Mouse (Mus musculus): ENCODE data around the gene AC129217.1. TPM values are rescaled to one million over a fixed set of nuclear protein-coding genes. Genes with fewer than 3 reads are reported as not detected.

The AC129217.1 gene
- 1.4 TPM in 1 of 2 replicates, not detected in the other for polyA plus RNA-seq (2012; rRNA removed; ENCODE audit: low replicate concordance)

DNA sequence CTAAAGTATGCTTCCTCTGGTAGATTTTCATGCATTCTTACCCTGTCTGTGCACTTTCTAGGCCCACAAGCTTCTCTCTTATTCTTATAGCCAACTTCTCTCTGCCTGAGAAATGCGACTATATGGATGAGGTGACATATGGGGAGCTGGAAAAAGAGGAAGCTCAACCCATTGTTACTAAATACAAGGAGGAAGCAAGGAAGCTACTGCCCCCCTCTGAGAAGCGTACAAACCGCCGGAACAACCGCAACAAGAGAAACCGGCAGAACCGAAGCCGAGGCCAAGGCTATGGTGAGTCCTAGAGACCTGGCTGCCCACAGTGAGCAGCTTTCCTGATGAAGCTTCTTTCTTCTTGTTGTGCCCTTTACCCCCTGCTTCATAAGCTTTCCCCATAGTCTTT, at the start of gene AC129217.1:
TSS of gene AC129217.1 (plus strand) at position 114 of the 400 bp plus-strand sequence.

DNA sequence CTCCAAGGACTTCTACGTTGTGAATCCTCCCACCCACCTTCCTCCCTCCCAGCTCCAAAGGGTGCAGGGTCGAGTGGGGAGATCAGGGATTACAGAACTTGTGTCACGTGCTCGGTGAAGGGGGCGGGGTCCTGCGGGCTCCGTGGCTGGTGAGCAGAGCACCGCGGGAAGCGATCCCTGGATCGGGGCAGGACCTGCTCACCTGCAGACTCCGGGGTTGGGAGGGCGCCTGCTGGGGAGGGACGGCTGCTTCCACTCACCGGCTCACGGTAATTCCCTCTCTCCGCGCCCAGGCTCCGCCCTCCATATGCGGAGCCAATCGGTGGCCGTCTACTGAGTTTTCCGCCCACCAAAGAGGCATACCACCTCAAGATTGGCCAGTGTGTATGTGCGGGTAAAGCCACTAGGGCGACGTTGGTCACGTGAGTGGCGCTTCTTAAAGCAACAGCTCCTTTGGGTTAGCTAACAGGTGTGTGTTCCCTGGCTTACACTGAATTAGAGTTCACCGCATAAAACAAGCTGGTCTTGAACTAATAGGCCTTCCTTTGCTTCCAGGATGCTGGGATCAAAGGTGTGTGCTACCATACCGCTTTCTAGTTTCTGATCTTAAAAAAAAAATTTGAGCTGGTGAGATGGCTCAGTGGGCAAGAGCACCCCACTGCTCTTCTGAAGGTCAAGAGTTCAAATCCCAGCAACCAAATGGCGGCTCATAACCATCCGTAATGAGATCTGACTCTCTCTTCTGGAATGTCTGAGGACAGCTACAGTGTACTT, 43.4 kb upstream of the AC129217.1 start, which contains the start of gene Taf6l:
TSS of gene Taf6l (minus strand) at position 410 of the 774 bp plus-strand sequence.

DNA sequence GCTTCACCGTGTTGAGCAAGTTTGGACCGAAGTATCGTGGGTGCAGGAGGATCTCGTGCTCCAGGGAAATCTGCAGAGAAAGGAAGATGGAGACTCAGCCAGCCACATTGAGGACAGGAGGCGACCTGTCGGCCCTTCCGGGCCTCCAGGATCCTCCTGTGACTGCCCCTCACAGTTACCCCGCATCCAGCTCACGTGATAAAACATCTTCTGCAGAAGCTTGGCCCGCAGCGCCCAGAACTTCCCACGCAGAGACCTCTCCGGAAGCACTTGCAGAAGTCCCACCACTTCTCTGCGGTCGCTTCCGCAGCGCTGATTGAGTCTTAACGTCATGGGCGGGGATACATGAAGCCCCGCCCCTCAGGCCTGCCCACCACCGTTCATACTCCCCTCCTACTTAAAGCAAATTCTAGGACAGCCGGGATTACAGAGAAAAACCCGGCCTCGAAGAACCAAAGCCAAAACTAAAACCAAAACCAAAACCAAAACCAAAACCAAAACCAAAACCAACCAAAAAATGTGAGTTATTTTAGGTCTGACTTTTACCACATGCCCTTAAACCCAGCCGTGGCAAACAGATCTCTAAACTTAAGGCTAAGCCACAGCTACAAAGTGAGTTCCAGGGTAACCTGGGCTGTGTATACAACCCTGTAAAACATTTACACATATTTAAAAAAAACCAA, 31.2 kb upstream of the AC129217.1 start, which contains the start of gene Polr2g:
TSS of gene Polr2g (minus strand) at position 314 of the 683 bp plus-strand sequence.

DNA sequence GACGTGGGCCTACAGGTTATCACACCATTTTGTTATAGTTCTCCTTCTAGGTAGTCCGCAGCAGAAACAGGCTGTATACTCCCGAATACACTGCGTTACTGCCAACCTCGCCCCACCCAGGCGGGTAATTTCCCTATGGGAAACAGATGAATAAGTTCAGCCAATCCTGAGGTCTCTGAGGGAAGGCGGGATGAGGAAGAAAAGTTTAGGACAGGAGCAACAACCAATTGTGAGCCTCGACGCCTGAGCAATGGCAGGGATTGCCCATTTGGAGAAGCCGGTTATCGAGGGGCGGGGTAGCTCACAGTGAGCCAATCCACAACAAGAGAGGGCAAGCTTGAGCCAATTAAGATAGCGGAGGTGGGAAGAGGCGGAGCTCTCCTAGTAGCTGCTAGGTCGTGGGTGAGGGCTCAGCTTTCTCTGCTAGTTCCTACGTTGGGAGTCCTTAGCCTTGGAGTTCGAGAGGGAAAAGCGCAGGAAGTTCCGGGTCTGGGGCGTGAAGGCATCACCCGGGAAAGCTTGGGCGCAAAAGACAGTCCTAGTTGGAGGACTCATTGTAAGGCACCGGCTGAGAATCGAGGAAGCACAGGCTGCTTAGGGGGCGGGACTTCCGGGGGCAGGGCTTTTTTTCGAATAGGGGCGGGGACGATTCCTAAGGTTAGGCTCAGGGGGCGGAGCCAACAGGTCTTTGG, 27.3 kb upstream of the AC129217.1 start, which contains the start of gene Zbtb3:
TSS of gene Zbtb3 (plus strand) at position 426 of the 692 bp plus-strand sequence.

DNA sequence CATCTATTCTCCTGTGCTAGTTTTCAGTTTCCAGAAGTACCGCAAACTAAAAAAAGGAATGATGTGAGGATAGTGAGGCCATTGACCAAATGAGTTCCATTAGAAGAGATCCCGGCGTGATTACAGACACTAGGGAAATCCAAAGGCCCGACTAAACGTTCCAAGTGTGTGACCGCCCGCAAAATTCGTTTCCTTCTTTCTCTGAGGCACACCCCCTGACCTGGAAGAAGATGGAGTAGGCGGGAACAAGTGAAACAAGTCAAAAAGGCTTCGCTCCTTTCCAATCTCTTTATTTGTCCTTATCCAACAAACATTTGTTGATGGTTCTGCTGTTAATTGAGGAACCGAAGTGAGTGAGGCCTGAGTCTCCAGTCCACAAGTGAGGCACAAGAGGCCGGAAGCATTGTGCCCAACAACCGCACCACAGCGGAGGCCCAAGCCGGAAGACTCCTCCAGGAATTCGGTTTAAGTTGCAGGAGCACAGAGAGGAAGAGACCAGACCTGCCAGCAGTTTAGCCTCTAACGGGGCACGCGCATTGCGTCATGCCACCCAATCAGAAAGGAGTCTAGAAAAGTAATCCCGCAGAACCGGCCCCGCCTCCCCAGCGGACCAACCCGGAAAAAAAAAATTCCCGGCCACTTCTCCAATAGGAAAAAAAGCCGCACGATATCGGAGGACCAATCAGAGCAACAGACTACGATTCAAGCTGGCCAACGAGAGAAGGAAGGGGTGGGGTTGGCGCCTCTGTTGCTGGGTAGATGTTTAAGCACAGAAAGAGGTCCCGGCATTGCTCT, 10.6 kb upstream of the AC129217.1 start, which contains the start of gene Ttc9c:
TSS of gene Ttc9c (minus strand) at position 533 of the 795 bp plus-strand sequence.

DNA sequence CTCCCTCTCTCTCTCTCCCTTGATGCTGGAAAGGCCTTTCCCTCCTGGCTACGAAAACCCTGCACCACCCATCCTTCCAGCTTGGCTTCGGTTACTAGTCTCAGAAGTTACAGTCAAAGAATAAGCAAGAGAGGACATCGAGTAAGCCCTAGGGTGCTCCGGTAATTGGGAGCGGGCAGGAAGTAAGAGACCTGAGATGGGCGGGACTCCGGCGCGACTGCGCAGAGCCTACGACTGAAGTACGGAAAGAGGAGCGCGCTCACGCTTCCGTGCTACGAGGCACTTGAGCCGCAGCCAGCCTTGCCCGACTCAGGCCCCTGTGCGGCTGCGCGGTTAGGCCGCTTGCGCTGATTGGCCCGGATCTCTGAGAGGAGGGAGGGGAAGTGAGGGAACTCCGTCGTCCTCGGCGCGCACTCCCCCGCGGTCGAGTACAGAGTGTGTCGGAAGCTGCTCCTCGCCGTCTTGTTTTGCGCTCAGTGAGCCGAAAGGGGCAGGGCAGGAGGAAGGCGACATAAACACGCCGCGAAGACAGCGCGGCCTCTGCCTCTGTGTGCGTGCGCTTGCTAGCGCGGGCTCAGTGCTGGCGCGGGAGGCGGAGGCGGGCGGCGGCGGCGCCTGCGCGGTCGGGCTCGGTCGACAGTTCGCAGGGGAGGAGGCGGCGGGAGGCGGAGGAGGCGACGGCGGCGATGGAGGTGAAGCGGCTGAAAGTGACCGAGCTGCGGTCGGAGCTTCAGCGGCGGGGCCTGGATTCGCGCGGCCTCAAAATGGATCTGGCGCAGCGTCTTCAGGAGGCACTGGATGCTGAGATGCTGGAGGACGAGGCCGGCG, 9.8 kb upstream of the AC129217.1 start, which contains the start of gene Hnrnpul2:
TSS of gene Hnrnpul2 (plus strand) at position 415 of the 828 bp plus-strand sequence.

DNA sequence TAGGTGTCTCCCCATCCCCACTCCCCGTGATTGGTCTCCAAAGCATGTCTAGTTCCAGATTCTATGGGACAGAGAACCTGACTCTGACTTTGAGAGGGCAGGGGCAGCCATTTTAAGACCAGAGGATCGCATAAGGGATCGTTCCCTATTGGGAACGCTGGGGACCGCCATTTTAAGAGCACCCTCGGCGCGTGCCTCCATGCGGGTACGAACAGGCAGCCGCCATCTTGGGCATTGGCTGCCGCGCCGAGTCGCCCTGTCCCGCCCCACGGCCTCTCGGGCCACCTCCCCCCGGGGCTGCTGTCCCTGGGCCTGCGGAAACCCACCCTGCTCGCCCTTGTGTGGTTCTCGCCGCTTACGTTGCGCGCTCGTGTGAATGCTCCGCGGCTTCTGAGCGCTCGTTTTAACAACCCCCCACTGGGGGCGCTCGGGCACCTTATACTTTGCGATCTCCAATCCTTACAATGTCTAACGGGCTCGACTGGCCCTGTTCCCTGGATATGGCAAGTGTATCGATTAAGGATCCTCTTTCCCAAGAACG, 7.7 kb downstream of the AC129217.1 start, which contains the start of gene Bscl2:
TSS of gene Bscl2 (plus strand) at position 217 of the 541 bp plus-strand sequence.

DNA sequence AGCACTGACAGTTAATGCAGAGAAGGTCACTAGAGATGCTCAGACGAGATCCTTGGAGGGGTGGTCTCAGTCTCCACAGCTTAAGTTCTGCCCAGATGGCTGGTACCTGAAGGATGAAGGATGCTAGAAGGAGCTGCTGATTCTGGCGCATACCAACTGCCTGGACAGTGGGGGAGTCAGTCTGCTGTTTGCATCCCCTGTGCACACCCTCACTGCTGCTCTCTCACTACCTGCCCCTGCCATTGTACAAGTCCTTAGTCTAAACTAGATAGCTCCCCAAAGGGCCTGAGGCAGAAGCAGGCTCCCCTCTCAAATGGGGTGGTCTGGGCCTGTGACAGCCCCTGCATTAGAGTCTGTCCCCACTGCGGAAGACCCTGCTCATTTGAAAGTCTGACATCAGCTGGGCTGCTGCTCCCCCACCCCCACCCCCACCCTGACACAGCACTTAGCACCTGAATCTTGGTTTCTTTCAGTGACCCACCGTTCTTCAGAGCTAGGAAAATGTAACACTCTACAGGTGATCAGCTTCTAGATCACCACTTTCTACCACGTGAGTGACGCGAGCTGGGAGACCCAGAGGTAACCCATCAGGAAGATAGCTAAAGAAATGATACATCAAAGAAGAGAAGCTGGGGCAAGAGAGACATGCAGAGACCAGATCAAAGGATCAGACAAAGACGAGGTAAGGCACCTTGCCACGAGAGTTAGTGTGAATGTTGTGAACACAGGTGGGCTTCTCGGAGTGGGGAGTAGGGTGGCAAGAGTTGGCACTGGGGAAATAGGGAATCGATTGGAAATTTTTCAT, 9.7 kb downstream of the AC129217.1 start, which contains the start of gene Gng3:
TSS of gene Gng3 (minus strand) at position 92 of the 805 bp plus-strand sequence.

DNA sequence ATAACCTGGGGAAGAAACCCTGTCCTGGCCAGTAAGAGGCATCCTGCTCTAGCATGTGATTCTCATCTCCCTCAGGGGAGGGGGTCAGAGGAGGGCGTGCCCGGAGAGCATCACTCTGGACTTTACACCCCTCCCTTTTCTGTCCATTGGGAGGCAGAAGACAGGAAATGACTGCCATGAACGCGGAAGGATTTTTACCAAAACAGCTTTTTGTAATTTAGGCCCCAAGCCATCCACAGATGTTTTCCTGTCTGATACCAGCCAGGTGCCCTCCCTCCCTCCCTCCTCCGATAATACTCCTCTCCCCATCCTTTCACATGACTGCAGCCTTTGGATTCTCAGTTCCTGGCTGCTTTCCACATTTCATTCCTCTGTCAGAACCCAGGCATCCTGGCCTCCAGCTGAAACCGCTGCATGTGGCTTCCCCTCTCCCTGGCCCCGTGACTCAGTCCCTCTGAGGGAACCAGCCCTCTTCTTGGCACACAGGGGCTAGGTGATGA, 20.9 kb downstream of the AC129217.1 start, which contains the start of gene Lrrn4cl:
TSS of gene Lrrn4cl (plus strand) at position 367 of the 500 bp plus-strand sequence.

DNA sequence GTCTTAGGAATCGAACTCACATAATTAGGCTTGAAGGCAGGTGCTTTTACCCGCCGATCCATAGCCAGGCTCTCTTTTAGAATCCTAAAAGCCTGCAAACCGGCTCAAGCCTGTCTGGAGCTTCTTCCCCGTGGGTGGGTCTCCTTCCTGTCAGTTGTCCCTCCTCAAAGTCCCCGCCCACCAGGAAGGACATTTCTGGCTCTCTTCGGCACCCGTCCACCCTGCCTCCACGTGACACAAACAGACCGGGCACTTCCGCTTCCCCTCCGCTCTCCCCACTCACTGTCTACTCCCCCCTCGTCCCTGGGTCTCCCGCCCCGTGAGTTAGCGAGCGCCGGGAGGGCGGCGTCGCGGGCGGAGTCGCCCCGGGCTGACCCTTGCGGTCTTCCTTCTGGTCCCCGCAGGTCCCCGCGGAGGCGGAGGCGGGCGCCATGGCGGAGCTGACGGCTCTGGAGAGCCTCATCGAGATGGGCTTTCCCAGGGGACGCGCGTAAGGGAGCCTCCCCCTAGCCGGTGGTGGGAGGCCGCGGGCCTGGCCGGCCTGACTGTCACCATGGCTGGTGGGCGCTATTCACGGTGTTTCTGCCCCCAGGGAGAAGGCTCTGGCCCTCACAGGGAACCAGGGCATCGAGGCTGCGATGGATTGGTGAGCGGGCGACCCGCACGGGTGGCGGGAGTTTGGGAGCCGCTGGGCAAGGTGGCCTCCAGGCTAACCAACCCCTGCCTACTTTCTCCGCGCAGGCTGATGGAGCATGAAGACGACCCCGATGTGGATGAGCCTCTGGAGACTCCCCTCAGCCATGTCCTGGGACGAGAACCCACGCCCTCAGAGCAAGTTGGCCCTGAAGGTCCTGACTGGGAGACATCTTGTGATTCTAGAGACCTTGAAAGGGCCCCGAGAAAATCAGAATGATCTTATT, 42.0 kb downstream of the AC129217.1 start, which contains the start of gene Ubxn1:
TSS of gene Ubxn1 (plus strand) at position 230 of the 920 bp plus-strand sequence.

DNA sequence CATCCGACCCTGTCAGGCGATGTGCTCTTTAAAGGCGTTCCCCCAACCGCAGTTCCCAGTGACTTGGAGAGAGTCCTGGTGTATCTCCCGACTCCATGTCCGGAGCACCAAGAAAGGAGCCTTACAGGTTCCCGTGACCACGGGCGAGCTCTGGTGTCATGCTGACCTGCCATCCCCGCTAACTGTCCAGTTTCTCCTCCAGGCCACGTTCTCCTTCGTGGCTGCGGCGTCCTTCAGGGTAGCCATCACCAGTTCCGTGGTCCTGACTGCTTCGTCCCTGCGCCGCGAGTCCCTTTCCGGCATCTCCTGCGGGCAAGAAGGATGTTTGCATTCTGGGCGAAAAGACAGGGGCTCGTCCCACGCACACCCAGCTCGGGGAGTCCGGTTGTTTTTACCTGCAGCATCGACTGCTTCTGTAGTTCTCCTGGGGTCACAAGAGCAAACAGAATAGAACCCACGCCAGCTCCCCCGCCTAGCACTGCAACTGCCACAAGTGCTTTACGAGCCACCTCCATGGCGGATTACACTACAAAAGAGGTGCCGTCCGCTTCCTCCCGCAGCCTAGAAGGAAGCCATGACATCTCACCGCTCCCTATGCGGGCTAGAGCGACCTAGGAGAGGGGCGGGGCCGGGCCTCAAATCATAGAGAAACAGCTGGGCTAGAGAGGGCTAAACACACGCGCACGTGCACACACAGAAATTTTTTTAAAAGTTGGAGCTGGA, 50.9 kb downstream of the AC129217.1 start, which contains the start of gene Uqcc3:
TSS of gene Uqcc3 (minus strand) at position 613 of the 723 bp plus-strand sequence.

DNA sequence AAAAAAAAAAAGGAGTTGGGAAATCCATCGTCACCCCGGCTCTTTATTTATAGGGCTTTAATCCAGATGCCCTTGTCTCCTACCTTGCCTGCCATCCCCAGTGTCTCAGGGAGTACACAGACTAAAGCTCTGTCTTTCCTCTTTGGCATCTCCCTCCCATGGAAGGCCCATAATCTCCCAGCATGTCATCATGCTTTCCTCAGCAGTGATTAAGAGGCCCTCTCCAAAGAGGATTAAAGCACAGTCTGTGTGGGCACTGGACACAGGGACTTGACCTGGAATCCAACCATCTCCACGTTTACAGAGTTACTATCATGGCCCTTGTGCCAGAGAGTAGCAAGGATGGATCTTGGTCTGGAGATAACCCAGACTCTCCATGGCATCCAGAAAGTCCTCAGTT, 54.0 kb downstream of the AC129217.1 start, which contains the start of the genes Lbhd1 and Gm49403:
TSS of gene Lbhd1 (plus strand) at position 117 of the 400 bp plus-strand sequence.
TSS of gene Gm49403 (plus strand) at position 315 of the 400 bp plus-strand sequence.

DNA sequence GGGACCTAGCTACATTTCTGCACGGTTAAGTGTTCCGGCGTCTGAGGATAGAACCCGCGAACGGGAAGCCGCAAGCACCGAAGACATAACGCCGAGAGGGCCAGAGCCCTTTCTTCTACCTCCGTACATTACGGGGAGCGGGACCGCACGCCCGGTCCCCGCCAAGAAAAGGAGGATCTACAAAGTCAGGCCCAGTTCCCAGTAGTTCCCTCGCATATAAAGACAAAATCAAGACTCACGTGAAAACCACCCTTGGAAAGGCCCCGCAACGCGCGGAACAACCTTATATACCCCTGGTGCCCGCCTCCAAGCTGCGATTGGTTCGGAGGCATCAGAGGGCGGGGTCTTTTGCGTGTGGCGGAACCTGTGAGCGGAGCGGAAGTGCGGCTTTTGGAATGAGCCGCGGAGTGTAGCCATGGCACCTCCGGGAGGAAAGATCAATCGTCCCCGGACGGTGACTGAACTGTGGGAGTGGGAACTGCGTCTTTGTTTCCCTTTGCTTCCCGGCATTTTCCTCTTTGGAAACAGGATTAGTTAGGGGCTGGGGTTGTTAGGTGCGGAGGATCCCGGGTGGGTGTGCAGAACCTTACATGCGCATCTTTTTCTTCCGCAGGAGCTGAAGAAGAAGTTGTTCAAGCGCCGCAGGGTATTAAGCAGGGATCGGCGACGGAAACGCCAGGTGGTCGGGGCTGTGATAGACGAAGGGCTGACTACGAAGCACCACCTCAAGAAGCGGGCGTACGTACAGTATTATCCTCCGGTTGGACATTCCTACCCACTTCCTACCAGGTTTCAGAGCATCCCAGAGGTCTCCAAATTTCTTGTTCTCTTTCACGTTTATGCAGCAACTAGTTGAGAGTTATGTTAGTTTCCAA, 59.2 kb downstream of the AC129217.1 start, which contains the start of the genes 1810009A15Rik and Gm49416:
TSS of gene 1810009A15Rik (plus strand) at position 343 of the 875 bp plus-strand sequence.
TSS of gene Gm49416 (plus strand) at position 416 of the 875 bp plus-strand sequence.

Data from subcutaneous adipose tissue, adult 2 months (tissue).